Mouse (Mus musculus) kidney, adult 2 months (tissue): ENCODE data around the gene Itga5.

Experiments used
- CTCF ChIP-seq: fragments of 200-500 bp; conservative IDR thresholded peaks from 2 replicates; pipeline ENCODE4 v1.5.1; 2011; ENCODE audit warnings: low read depth, mild to moderate bottlenecking, control low read depth, low read length, moderate library complexity, mixed read lengths; ENCODE audit not compliant: insufficient read depth, insufficient read length
- POLR2A ChIP-seq: fragments of 200-500 bp; IDR thresholded peaks from one replicate; pipeline ENCODE4 v1.6.1; 2011; ENCODE audit warnings: low read depth, low read length, control low read depth

- no peak for TF ChIP-seq CTCF
- TF ChIP-seq POLR2A, result no peak
Observed at GRCm38 (mm10) chr15:103401361-103401760, 34.8 kb upstream of the Itga5 start.
